Mouse (Mus musculus): ENCODE results near the gene Olfr561. TPM values are rescaled to one million over a fixed set of nuclear protein-coding genes. Genes with fewer than 3 reads are reported as not detected.

Gene Olfr561
- not detected in 2 replicates for polyA plus RNA-seq (2015; fragmentation: Nextera tagmentation; extraction: Ambion mirVana)

DNA sequence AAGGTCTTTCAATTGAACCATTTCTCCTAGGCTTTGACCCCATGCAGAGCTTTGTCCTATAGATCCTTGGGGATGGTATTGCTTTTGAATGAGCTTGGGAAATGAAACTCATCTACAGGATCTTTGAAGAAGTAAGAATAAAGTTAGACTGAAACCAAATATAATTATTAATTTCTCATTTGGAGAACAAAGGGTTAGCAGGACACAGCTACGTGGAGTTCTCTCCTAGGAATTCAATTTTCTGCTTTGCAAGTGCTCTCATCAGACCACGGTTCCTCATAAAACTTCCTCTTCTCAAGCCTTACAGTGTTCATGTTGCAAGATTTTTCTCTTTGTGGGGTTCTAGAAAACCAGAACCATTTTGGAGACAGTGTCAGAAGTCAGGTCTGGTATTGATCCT is at the start of gene Olfr561:
Olfr561 (plus strand) TSS at position 301 of the 400 bp plus-strand sequence.
- no peak for ATAC-seq (ENCODE audit: low read depth)
- H3K27me3 ChIP-seq: no peaks in the 10 kb centered on the region
- H3K27ac ChIP-seq: no peak within 1 kb of the TSS
- H3K4me1 ChIP-seq (replicated peaks): no peaks in the 10 kb centered on the region
- no peak for DNase-seq
- no peak within 1 kb of the TSS for H3K9ac ChIP-seq
- H3K4me2 ChIP-seq: no peak within 1 kb of the TSS
- H3K9me3 ChIP-seq (replicated peaks): no peaks in the 10 kb centered on the region
- 25% methylated on average over 2 of the region's 2 CpGs for WGBS (ENCODE audit: insufficient replicate concordance)
- no peak within 1 kb of the TSS for H3K4me3 ChIP-seq (replicated peaks)
- H3K36me3 ChIP-seq: no peaks in the 10 kb centered on the region

DNA sequence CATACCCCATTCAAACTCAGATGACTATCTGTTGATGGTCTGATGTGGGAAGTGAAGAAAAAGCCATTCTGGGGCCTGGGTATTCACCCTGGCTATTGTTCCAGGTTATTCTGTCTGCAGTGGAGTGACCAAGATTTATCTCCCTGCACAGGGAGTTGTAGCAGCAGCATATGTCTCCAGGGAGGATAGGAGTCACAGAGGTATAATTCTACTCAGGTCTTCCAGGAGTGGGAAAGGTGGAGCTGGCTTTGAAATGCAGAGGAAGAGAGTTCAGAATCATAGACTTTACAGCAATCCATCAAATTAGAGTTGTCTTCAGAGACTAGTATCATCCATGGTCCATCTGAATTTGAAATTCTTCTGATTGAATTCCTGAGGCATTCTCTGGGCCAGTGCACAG is 43.6 kb upstream of the Olfr561 start, which contains the start of gene Olfr559:
Olfr559 (minus strand) TSS at position 101 of the 400 bp plus-strand sequence.
- H3K27me3 ChIP-seq: no peaks in the 10 kb centered on the region
- no peaks in the 10 kb centered on the region for H3K36me3 ChIP-seq
- H3K4me3 ChIP-seq (replicated peaks): no peak within 1 kb of the TSS
- H3K9me3 ChIP-seq (replicated peaks): no peaks in the 10 kb centered on the region
- ATAC-seq (ENCODE audit: low read depth) (no peak), DNase-seq (no peak)
- H3K27ac ChIP-seq: no peak within 1 kb of the TSS
- H3K4me1 ChIP-seq (replicated peaks): no peaks in the 10 kb centered on the region
- H3K4me2 ChIP-seq: no peak within 1 kb of the TSS
- H3K9ac ChIP-seq: no peak within 1 kb of the TSS

DNA sequence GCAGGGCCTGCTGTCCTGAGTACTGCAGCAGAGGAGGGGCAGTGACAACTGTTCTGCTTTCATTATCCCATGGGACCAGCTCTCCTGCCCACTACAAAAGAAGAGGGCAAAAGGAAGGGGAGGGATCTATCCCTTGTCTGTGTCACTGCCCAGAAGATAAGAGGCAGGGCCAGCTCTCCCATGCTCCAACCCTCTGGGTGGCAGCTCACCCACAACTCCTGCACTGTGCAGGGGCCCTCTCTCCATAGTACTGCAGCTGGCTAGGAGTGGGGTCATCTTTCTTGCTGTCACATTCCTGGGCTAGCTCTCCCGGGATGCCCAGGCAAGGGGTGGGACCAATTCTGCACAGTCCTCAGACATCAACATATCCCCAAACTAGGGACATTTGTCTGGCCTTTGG is 37.2 kb upstream of the Olfr561 start:
- H3K4me3 ChIP-seq (replicated peaks): no peak overlapping the region
- H3K4me2 ChIP-seq: no peak overlapping the region
- H3K9ac ChIP-seq: no peak overlapping the region
- DNase-seq (no peak), ATAC-seq (ENCODE audit: low read depth) (no peak)
- no peaks in the 10 kb centered on the region for H3K27me3 ChIP-seq
- WGBS (ENCODE audit: insufficient replicate concordance): 48% methylated on average over 1 of the region's 1 CpGs
- no peaks in the 10 kb centered on the region for H3K9me3 ChIP-seq (replicated peaks)
- H3K36me3 ChIP-seq: no peaks in the 10 kb centered on the region
- H3K4me1 ChIP-seq (replicated peaks): no peaks in the 10 kb centered on the region
- no peak overlapping the region for H3K27ac ChIP-seq

DNA sequence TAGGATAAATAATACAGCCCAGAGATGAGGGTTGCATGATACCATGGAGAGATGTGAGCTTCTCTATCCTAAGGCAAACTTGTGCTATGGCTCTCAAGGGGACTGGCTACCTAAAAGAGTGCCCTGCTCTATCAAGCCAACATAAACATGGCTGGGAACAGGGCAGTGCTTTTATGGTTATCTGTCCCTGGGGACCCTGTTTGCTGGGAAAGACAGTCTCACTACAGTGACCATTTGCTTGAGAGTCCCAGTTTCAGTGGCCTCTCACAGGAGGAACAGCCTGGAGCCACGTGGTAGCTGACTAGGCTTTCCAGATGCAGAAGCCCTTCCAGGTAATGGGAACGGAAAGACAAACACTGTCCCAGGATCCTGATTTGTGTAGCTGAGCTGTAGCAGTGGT is 33.3 kb upstream of the Olfr561 start:
- DNase-seq (no peak), ATAC-seq (ENCODE audit: low read depth) (no peak)
- H3K4me3 ChIP-seq (replicated peaks): no peak overlapping the region
- no peak overlapping the region for H3K27ac ChIP-seq
- no peaks in the 10 kb centered on the region for H3K9me3 ChIP-seq (replicated peaks)
- H3K4me2 ChIP-seq: no peak overlapping the region
- H3K36me3 ChIP-seq: no peaks in the 10 kb centered on the region
- H3K27me3 ChIP-seq: no peaks in the 10 kb centered on the region
- H3K9ac ChIP-seq: no peak overlapping the region
- WGBS (ENCODE audit: insufficient replicate concordance): 38% methylated on average over 2 of the region's 2 CpGs
- no peaks in the 10 kb centered on the region for H3K4me1 ChIP-seq (replicated peaks)

DNA sequence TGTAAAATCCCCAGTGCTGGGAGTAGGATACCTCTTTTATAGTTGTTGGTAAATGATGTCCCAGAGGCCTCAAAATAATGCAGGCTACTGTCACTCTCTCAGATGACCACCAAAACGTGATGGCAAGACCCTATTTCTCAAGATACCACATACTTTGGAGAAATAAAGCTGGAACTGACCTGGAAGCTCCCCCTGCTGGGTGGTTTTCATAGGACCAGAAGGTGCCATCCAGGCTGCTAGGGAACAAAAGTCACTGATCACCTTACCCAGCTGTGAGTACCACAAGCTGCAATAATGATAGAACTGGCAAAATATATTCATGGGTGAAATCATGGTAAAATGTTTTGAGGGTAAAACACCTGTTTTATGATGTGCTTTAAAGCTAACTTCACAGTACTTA is 18.9 kb upstream of the Olfr561 start:
- Histone ChIP-seq H3K4me2 (no peak overlapping the region), H3K4me3 (replicated peaks) (no peak overlapping the region), H3K36me3 (no peaks in the 10 kb centered on the region), H3K4me1 (replicated peaks) (no peaks in the 10 kb centered on the region), H3K27ac (no peak overlapping the region), H3K27me3 (no peaks in the 10 kb centered on the region), H3K9ac (no peak overlapping the region), H3K9me3 (replicated peaks) (no peaks in the 10 kb centered on the region)
- 5% methylated on average over 1 of the region's 1 CpGs for WGBS (ENCODE audit: insufficient replicate concordance)
- no peak for DNase-seq
- ATAC-seq (ENCODE audit: low read depth): no peak

DNA sequence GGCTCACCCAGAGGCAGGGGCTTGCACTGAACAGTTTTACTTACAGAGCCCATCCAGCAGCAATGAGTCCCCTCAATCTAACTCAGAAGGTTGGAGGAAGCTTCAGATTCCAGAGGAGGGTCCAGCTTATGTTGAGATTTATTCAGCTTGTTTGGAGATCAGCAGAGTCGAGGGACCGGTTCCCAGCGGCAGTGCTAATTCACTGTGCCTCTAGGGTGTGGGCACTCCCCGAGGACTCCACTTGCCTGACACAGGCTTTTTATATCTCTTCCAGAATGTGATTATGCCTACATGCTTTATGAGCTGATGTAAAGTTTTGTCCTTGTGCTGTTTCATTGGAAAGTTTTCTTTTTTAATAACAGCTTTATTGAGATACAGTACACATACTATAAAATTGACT is 11.8 kb upstream of the Olfr561 start, which contains the start of the genes Olfr560 and Olfr78:
Olfr560 (minus strand) TSS at position 101 of the 400 bp plus-strand sequence.
Olfr78 (minus strand) TSS at position 206 of the 400 bp plus-strand sequence.
- H3K4me2 ChIP-seq: no peak within 1 kb of the TSS
- DNase-seq: no peak
- no peaks in the 10 kb centered on the region for H3K4me1 ChIP-seq (replicated peaks)

DNA sequence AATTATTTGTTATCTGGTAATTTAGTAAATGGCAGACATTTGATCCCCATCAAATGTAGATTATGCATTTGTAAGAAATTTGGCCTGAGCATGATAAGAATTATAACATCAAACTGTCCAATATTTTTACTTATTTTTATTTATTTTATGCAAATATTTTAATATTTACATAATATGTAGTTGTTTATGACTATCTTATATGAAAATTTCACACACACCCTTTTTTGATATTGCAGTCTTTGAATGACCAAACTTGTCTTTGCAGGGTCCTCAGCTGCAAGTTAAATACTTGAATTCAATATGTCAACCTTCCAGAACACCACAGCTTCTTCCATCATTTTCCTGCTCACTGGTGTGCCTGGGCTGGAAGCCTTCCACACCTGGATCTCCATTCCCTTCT is 32.2 kb downstream of the Olfr561 start, which contains the start of gene Olfr564:
Olfr564 (plus strand) TSS at position 301 of the 400 bp plus-strand sequence.
- H3K9me3 ChIP-seq (replicated peaks): no peaks in the 10 kb centered on the region
- no peak within 1 kb of the TSS for H3K4me3 ChIP-seq (replicated peaks)
- DNase-seq (no peak), ATAC-seq (ENCODE audit: low read depth) (no peak)
- H3K36me3 ChIP-seq: no peaks in the 10 kb centered on the region
- no peaks in the 10 kb centered on the region for H3K4me1 ChIP-seq (replicated peaks)
- H3K27me3 ChIP-seq: no peaks in the 10 kb centered on the region
- no peak within 1 kb of the TSS for H3K9ac ChIP-seq
- no peak within 1 kb of the TSS for H3K4me2 ChIP-seq
- H3K27ac ChIP-seq: no peak within 1 kb of the TSS

More for the DNA sequence above, 11.8 kb upstream of the Olfr561 start, which contains the start of the genes Olfr560 and Olfr78:
- no peak within 1 kb of the TSS for H3K27ac ChIP-seq
- no peak within 1 kb of the TSS for H3K4me3 ChIP-seq (replicated peaks)
- no peak within 1 kb of the TSS for H3K9ac ChIP-seq
- 74% methylated on average over 4 of the region's 4 CpGs for WGBS (ENCODE audit: insufficient replicate concordance)
- H3K27me3 ChIP-seq: no peaks in the 10 kb centered on the region
- no peak for ATAC-seq (ENCODE audit: low read depth)
- H3K36me3 ChIP-seq: no peaks in the 10 kb centered on the region
- no peaks in the 10 kb centered on the region for H3K9me3 ChIP-seq (replicated peaks)

Other genes starting within 250 kb of the Olfr561 start
- not detected in 2 replicates for gene Olfr547, start 236.5 kb upstream of the Olfr561 start, polyA plus RNA-seq (2015; fragmentation: Nextera tagmentation; extraction: Ambion mirVana)
- gene Olfr548-ps1, start 230.3 kb upstream of the Olfr561 start, polyA plus RNA-seq (2015; fragmentation: Nextera tagmentation; extraction: Ambion mirVana): not detected in 2 replicates
- not detected in 2 replicates for gene Olfr549, start 221.4 kb upstream of the Olfr561 start, polyA plus RNA-seq (2015; fragmentation: Nextera tagmentation; extraction: Ambion mirVana)
- gene Trim21, start 205.7 kb upstream of the Olfr561 start, polyA plus RNA-seq (2015; fragmentation: Nextera tagmentation; extraction: Ambion mirVana): 0.24 and 0.51 TPM in 2 replicates
- not detected in 2 replicates for gene Olfr550, start 199.8 kb upstream of the Olfr561 start, polyA plus RNA-seq (2015; fragmentation: Nextera tagmentation; extraction: Ambion mirVana)
- gene Olfr551, start 179.3 kb upstream of the Olfr561 start, polyA plus RNA-seq (2015; fragmentation: Nextera tagmentation; extraction: Ambion mirVana): not detected in 2 replicates
- not detected in 2 replicates for gene Olfr552, start 173.5 kb upstream of the Olfr561 start, polyA plus RNA-seq (2015; fragmentation: Nextera tagmentation; extraction: Ambion mirVana)
- not detected in 2 replicates for gene Olfr553, start 153.0 kb upstream of the Olfr561 start, polyA plus RNA-seq (2015; fragmentation: Nextera tagmentation; extraction: Ambion mirVana)
- gene Olfr554, start 132.8 kb upstream of the Olfr561 start, polyA plus RNA-seq (2015; fragmentation: Nextera tagmentation; extraction: Ambion mirVana): not detected in 2 replicates
- not detected in 2 replicates for gene Olfr555, start 112.4 kb upstream of the Olfr561 start, polyA plus RNA-seq (2015; fragmentation: Nextera tagmentation; extraction: Ambion mirVana)
- not detected in 2 replicates for gene Olfr556, start 106.3 kb upstream of the Olfr561 start, polyA plus RNA-seq (2015; fragmentation: Nextera tagmentation; extraction: Ambion mirVana)
- gene Trim68, start 83.9 kb upstream of the Olfr561 start, polyA plus RNA-seq (2015; fragmentation: Nextera tagmentation; extraction: Ambion mirVana): 1.6 and 1.7 TPM in 2 replicates
- gene Olfr557, start 75.3 kb upstream of the Olfr561 start, polyA plus RNA-seq (2015; fragmentation: Nextera tagmentation; extraction: Ambion mirVana): not detected in 2 replicates
- gene Olfr558, start 69.0 kb upstream of the Olfr561 start, polyA plus RNA-seq (2015; fragmentation: Nextera tagmentation; extraction: Ambion mirVana): not detected in 2 replicates
- not detected in 2 replicates for gene Olfr33, start 52.2 kb upstream of the Olfr561 start, polyA plus RNA-seq (2015; fragmentation: Nextera tagmentation; extraction: Ambion mirVana)
- not detected in 2 replicates for gene Olfr559, start 43.7 kb upstream of the Olfr561 start, polyA plus RNA-seq (2015; fragmentation: Nextera tagmentation; extraction: Ambion mirVana)
- gene Olfr560, start 11.9 kb upstream of the Olfr561 start, polyA plus RNA-seq (2015; fragmentation: Nextera tagmentation; extraction: Ambion mirVana): not detected in 2 replicates
- not detected in 2 replicates for gene Olfr78, start 11.8 kb upstream of the Olfr561 start, polyA plus RNA-seq (2015; fragmentation: Nextera tagmentation; extraction: Ambion mirVana)
- not detected in 2 replicates for gene Olfr564, start 32.3 kb downstream of the Olfr561 start, polyA plus RNA-seq (2015; fragmentation: Nextera tagmentation; extraction: Ambion mirVana)
- gene Olfr566, start 87.5 kb downstream of the Olfr561 start, polyA plus RNA-seq (2015; fragmentation: Nextera tagmentation; extraction: Ambion mirVana): not detected in 2 replicates
- gene Olfr568, start 105.9 kb downstream of the Olfr561 start, polyA plus RNA-seq (2015; fragmentation: Nextera tagmentation; extraction: Ambion mirVana): not detected in 2 replicates
- gene Olfr569, start 119.7 kb downstream of the Olfr561 start, polyA plus RNA-seq (2015; fragmentation: Nextera tagmentation; extraction: Ambion mirVana): not detected in 2 replicates
- not detected in 2 replicates for gene Olfr570, start 123.4 kb downstream of the Olfr561 start, polyA plus RNA-seq (2015; fragmentation: Nextera tagmentation; extraction: Ambion mirVana)
- gene Olfr571, start 146.3 kb downstream of the Olfr561 start, polyA plus RNA-seq (2015; fragmentation: Nextera tagmentation; extraction: Ambion mirVana): not detected in 2 replicates
- gene Olfr572, start 153.2 kb downstream of the Olfr561 start, polyA plus RNA-seq (2015; fragmentation: Nextera tagmentation; extraction: Ambion mirVana): not detected in 2 replicates
- gene Olfr573-ps1, start 171.4 kb downstream of the Olfr561 start, polyA plus RNA-seq (2015; fragmentation: Nextera tagmentation; extraction: Ambion mirVana): not detected in 2 replicates
- gene Olfr574, start 177.2 kb downstream of the Olfr561 start, polyA plus RNA-seq (2015; fragmentation: Nextera tagmentation; extraction: Ambion mirVana): not detected in 2 replicates
- not detected in 2 replicates for gene Olfr575, start 187.6 kb downstream of the Olfr561 start, polyA plus RNA-seq (2015; fragmentation: Nextera tagmentation; extraction: Ambion mirVana)
- not detected in 2 replicates for gene Olfr576, start 191.4 kb downstream of the Olfr561 start, polyA plus RNA-seq (2015; fragmentation: Nextera tagmentation; extraction: Ambion mirVana)
- not detected in 2 replicates for gene Olfr577, start 204.7 kb downstream of the Olfr561 start, polyA plus RNA-seq (2015; fragmentation: Nextera tagmentation; extraction: Ambion mirVana)
- gene Olfr578, start 218.1 kb downstream of the Olfr561 start, polyA plus RNA-seq (2015; fragmentation: Nextera tagmentation; extraction: Ambion mirVana): not detected in 2 replicates

Measured in liver, embryonic 13.5 days (tissue).